Mouse (Mus musculus): ENCODE data around the gene Lbhd2. TPM values are rescaled to one million over a fixed set of nuclear protein-coding genes. Genes with fewer than 3 reads are reported as not detected.

Lbhd2 gene
- total RNA-seq, 1 experiment from 2014 or later, result not detected

- ATAC-seq (ENCODE audit: extremely low read depth, insufficient number of reproducible peaks, low FRiP score, poor library complexity, severe bottlenecking), result no peak
These were observed 22.6 kb downstream of the Lbhd2 start for GRCm38 (mm10) chr12:111428961-111429911.

GRCm38 (mm10) chr12:111430049-111430867 lies 23.6 kb downstream of the Lbhd2 start:
- ATAC-seq (ENCODE audit: extremely low read depth, insufficient number of reproducible peaks, low FRiP score, poor library complexity, severe bottlenecking), result peak; percentile 5; the same call in 1 of the 2 replicates

GRCm38 (mm10) chr12:111430868-111431817 lies 24.5 kb downstream of the Lbhd2 start:
- ATAC-seq (ENCODE audit: extremely low read depth, insufficient number of reproducible peaks, low FRiP score, poor library complexity, severe bottlenecking), result no peak

- ATAC-seq (ENCODE audit: extremely low read depth, insufficient number of reproducible peaks, low FRiP score, poor library complexity, severe bottlenecking), result 0 out of 2 replicates have a peak, but pooled peaks have one; percentile 21
These were observed 25.5 kb downstream of the Lbhd2 start for GRCm38 (mm10) chr12:111432097-111432496.

GRCm38 (mm10) chr12:111432751-111433331 lies 26.2 kb downstream of the Lbhd2 start:
- no peak for ATAC-seq (ENCODE audit: extremely low read depth, insufficient number of reproducible peaks, low FRiP score, poor library complexity, severe bottlenecking)

GRCm38 (mm10) chr12:111434164-111434744 lies 27.6 kb downstream of the Lbhd2 start:
- no peak for ATAC-seq (ENCODE audit: extremely low read depth, insufficient number of reproducible peaks, low FRiP score, poor library complexity, severe bottlenecking)

GRCm38 (mm10) chr12:111434745-111435327 lies 28.2 kb downstream of the Lbhd2 start:
- no peak for ATAC-seq (ENCODE audit: extremely low read depth, insufficient number of reproducible peaks, low FRiP score, poor library complexity, severe bottlenecking)

GRCm38 (mm10) chr12:111436170-111436569 lies 29.6 kb downstream of the Lbhd2 start:
- ATAC-seq (ENCODE audit: extremely low read depth, insufficient number of reproducible peaks, low FRiP score, poor library complexity, severe bottlenecking), result no peak

- ATAC-seq (ENCODE audit: extremely low read depth, insufficient number of reproducible peaks, low FRiP score, poor library complexity, severe bottlenecking), result peak; percentile 28; the same call in 1 of the 2 replicates
These were observed 30.0 kb downstream of the Lbhd2 start for GRCm38 (mm10) chr12:111436640-111437039.

- ATAC-seq (ENCODE audit: extremely low read depth, insufficient number of reproducible peaks, low FRiP score, poor library complexity, severe bottlenecking), result peak; percentile 33
These were observed 30.8 kb downstream of the Lbhd2 start for GRCm38 (mm10) chr12:111437222-111437900.

- ATAC-seq (ENCODE audit: extremely low read depth, insufficient number of reproducible peaks, low FRiP score, poor library complexity, severe bottlenecking), result no peak
These were observed 32.2 kb downstream of the Lbhd2 start for GRCm38 (mm10) chr12:111438850-111439249.

- no peak for ATAC-seq (ENCODE audit: extremely low read depth, insufficient number of reproducible peaks, low FRiP score, poor library complexity, severe bottlenecking)
These were observed 34.2 kb downstream of the Lbhd2 start for GRCm38 (mm10) chr12:111440701-111441373.

GRCm38 (mm10) chr12:111441523-111441922 lies 34.9 kb downstream of the Lbhd2 start:
- no peak for ATAC-seq (ENCODE audit: extremely low read depth, insufficient number of reproducible peaks, low FRiP score, poor library complexity, severe bottlenecking)

- peak; percentile 79 for ATAC-seq (ENCODE audit: extremely low read depth, insufficient number of reproducible peaks, low FRiP score, poor library complexity, severe bottlenecking)
These were observed 35.9 kb downstream of the Lbhd2 start, which contains the start of gene Tnfaip2 for GRCm38 (mm10) chr12:111442309-111443010. TSS of gene Tnfaip2 (plus strand) at chr12:111442469.

GRCm38 (mm10) chr12:111443011-111443870 lies 36.6 kb downstream of the Lbhd2 start:
- no peak for ATAC-seq (ENCODE audit: extremely low read depth, insufficient number of reproducible peaks, low FRiP score, poor library complexity, severe bottlenecking)
